Mouse (Mus musculus): Measurements from ENCODE around the gene Gm9376.

- no peak for TF ChIP-seq HCFC1 (IDR thresholded peaks at IDR 0.05; ENCODE audit: borderline replicate concordance, insufficient read depth, low read length)
- TF ChIP-seq ZC3H11A (IDR thresholded peaks at IDR 0.05; ENCODE audit: borderline replicate concordance, low read depth, low read length), result no peak
Observed at GRCm38 (mm10) chr14:118289133-118289532, 22.4 kb downstream of the Gm9376 start.

Data from ES-E14 (cell line).